Mouse (Mus musculus) kidney, adult 2 months (tissue): Measurements from ENCODE around the gene Gpank1.
A peak's percentile ranks its signal among the peaks of the same experiment; 100 is the strongest.

Experiments used
- CTCF ChIP-seq: fragments of 200-500 bp; conservative IDR thresholded peaks from 2 replicates; pipeline ENCODE4 v1.5.1; 2011; ENCODE audit warnings: low read depth, mild to moderate bottlenecking, control low read depth, low read length, moderate library complexity, mixed read lengths; ENCODE audit not compliant: insufficient read depth, insufficient read length
- POLR2A ChIP-seq: fragments of 200-500 bp; IDR thresholded peaks from one replicate; pipeline ENCODE4 v1.6.1; 2011; ENCODE audit warnings: low read depth, low read length, control low read depth

GRCm38 (mm10) chr17:35105740-35106389 lies 15.4 kb upstream of the Gpank1 start:
- peak; percentile 64 for TF ChIP-seq CTCF
- TF ChIP-seq POLR2A: no peak
